Mouse (Mus musculus): ENCODE results near the gene S100a10.
"Not testable (repeated sequence)": the region's sequence is repeated elsewhere in the genome, so short reads cannot be mapped to it uniquely, and the experiment has no call there.

S100a10 gene

GRCm38 (mm10) chr3:93580946-93581345, 26.1 kb downstream of the S100a10 start:
- DNase-seq (ENCODE audit: low spot score): no peak

GRCm38 (mm10) chr3:93581687-93582086, 26.8 kb downstream of the S100a10 start:
- no peak for DNase-seq (ENCODE audit: low spot score)

- DNase-seq (ENCODE audit: low spot score): no peak
Measured at GRCm38 (mm10) chr3:93583056-93583455, 28.2 kb downstream of the S100a10 start.

- DNase-seq (ENCODE audit: low spot score): no peak
Measured at GRCm38 (mm10) chr3:93589629-93590028, 34.7 kb downstream of the S100a10 start.

- no peak for DNase-seq (ENCODE audit: low spot score)
Measured at GRCm38 (mm10) chr3:93590256-93590655, 35.4 kb downstream of the S100a10 start.

GRCm38 (mm10) chr3:93592100-93592499, 37.2 kb downstream of the S100a10 start:
- no peak for DNase-seq (ENCODE audit: low spot score)

GRCm38 (mm10) chr3:93592976-93593375, 38.1 kb downstream of the S100a10 start:
- no peak for DNase-seq (ENCODE audit: low spot score)

- DNase-seq (ENCODE audit: low spot score): no peak
Measured at GRCm38 (mm10) chr3:93593512-93593911, 38.6 kb downstream of the S100a10 start.

GRCm38 (mm10) chr3:93596632-93597031, 41.8 kb downstream of the S100a10 start:
- no peak for DNase-seq (ENCODE audit: low spot score)

GRCm38 (mm10) chr3:93597221-93597913, 42.5 kb downstream of the S100a10 start:
- DNase-seq (ENCODE audit: low spot score): peak; percentile 55

- no peak for DNase-seq (ENCODE audit: low spot score)
Measured at GRCm38 (mm10) chr3:93597970-93598369, 43.1 kb downstream of the S100a10 start.

- no peak for DNase-seq (ENCODE audit: low spot score)
Measured at GRCm38 (mm10) chr3:93600206-93600605, 45.3 kb downstream of the S100a10 start.

GRCm38 (mm10) chr3:93601903-93602302, 47.0 kb downstream of the S100a10 start:
- DNase-seq (ENCODE audit: low spot score): no peak

- not testable (repeated sequence) for DNase-seq (ENCODE audit: low spot score)
Measured at GRCm38 (mm10) chr3:93608970-93609369, 54.1 kb downstream of the S100a10 start.

All from ovary, adult 18-20 months (tissue).